Mouse (Mus musculus) thymus, postnatal 4 days (tissue): Measurements from ENCODE around the gene Ccdc126.

Experiments used
- DNase-seq: peaks from one replicate; pipeline ENCODE4 v3.0.0; 2021

Gene Ccdc126

DNA sequence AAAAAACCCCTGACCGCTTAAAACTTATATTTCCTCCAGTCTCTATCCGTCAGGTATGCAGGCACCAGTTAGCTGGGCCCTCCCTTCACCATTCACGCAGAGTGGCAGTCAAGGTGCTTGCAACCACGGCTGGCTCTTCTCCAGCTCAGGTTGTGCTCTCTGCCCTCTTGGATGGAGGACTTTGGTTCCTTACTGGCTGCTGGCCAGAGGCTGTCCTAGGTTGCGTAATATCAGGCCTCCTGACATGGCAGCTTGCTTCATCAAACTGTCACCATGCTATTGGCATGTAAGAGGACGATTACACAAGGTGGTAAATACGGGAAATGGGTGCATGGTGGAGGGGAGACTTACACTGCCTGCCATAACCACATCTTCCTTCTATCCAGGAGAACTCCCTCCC lies 30.8 kb downstream of the Ccdc126 start:
- no peak for DNase-seq

DNA sequence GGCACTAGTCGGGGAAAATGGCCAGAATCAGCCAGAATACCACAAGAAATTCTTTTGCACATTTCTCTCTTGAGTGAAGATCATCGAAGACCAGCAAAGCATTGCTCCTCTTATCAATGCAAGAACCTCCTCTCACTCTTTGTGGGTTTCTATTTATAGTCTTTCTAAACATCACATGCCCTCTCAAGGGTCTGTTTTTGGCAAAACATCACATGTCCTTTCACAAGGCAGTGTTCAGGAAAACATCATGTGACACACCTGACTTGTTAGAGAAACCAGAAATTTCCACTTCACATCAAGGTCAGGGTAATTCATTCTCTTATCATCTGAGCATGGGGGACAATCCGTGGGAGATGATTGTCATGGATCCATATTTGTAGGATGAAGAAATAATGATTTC lies 35.5 kb downstream of the Ccdc126 start:
- no peak for DNase-seq

DNA sequence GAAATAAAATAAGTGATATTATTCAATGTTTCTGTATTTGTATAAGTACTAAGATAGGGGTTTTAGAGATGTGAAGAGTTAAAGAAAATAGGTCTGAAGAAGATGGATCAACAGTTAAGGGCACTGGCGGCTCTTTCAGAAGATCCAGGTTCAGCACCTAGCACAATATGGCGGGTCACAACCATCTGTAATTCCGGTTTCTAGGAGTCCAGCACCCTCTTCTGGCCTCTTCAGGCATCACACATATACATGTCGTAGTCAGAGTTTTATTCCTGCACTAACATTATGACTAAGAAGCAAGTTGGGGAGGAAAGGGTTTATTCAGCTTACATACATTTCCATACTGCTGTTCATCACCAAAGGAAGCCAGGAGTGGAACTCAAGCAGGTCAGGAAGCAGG lies 36.1 kb downstream of the Ccdc126 start:
- no peak for DNase-seq

DNA sequence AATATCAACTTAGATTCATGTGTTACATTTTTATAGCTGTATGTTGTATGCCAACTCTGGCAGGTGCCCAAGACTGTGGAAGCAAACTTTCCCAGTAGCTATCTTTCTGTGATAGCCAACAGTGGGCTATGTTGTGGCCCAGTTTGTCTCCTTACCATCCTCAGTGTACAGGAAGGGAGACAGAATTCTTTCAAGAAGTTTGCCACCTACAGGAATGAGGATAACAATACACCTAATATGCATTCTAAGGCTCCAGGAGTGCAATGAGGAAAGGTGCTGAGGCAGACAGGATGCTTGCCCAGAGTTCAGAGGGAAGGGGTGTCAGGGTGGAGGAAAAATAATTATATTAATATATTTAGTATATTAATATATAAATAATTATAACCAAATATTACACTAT lies 41.3 kb downstream of the Ccdc126 start:
- no peak for DNase-seq

DNA sequence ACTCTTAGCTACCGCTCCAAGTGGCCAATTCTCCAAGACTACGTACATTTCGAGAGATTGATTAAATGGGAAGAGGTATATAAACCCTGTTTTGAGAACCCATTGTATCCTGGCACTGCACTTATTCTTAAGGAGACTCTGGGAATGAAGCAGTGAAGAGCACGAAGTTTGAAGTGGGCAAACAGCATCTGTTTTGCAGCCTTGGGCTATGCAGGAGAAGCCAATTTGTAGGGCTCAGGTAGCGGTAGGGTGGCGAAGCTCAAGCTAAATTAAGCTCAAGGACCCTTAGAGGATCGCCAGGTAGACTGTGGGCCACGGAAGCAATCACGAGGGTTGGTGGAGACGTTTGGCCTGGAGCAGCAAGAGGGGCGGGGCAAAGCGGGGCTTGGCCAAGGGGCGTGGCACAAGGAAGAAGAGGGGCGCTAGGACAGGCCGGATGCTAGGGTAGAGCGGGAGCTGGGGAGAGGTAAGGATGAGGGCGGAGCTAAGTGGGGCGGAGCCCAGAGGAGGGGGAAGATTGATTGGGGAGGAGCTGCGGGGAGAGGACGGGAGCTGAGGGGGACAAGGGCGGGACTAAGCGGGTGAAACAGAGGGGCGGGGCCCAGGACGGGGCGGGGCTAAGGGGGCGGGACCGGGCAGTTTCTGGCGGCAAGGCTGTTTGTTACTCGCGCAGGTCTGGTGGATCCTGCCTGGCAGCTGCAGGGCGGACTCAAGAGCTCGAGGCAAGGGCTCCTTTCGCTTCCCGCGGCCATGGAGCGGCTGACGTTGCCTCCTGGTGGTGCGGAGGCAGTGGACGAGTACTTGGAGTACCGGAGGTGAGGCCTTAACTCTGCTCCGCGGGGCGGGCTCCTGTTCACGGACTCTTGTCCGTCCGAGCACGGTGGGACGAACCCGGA lies 48.3 kb downstream of the Ccdc126 start, which contains the start of gene Fam221a:
Gene Fam221a (plus strand): TSS at position 581 of the 896 bp plus-strand sequence.
- peak; percentile 97 for DNase-seq

DNA sequence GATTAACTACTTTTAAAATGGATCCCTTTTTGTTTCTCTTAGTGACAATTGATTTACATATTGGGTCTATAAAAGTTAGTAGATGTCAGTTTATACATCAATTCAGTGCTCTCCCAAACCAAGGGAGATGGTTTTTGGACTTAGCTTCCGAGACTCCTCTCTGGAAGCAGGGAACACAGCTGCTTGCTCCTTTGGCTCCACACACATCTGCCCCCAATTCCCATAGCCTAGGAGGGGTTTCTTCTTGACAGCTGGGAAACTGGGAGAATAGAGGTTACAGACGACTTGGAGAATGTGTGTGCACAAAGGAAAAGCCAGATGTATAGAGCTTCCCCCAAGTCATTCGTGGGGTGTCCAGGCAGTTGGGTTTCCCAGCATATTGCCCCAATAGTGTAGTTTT lies 49.1 kb downstream of the Ccdc126 start:
- peak; percentile 11 for DNase-seq

DNA sequence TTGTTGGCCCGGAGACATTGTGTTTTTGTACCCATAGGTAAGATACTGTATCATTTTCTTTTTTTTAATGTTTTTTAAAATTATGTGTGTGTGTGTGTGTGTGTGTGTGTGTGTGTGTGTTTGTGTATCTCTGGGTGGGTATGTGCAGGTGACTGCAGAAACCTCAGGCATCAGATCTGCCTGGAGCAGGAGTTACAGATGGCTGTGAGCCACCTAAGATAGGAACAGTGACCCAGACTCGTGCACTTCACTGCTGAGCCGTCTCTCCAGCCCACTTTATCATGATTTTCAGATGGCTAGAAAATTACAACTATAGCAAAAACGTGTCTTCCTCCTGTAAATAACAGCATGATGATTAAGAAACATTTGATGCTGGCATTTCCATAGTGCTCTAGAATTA lies 53.6 kb downstream of the Ccdc126 start:
- DNase-seq: no peak

DNA sequence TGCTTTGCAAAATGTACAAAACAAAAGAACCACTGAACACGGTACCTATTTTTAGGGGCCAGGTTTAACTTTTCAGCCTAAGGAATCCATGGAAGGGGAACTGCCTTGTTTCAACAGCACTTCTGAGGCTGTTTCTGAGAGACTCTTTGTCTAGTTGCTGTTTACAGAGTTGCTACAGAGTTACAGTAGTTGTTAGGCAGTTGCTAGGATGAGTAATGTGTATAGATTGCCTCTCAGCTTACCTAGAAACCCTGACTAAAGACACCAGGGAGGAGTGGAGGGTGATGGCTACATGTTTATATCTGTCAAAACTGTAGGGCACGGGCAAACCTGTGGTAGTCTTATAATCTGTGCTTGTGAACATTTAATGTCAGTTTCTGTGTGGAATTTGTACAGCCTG lies 54.9 kb downstream of the Ccdc126 start:
- DNase-seq: no peak

DNA sequence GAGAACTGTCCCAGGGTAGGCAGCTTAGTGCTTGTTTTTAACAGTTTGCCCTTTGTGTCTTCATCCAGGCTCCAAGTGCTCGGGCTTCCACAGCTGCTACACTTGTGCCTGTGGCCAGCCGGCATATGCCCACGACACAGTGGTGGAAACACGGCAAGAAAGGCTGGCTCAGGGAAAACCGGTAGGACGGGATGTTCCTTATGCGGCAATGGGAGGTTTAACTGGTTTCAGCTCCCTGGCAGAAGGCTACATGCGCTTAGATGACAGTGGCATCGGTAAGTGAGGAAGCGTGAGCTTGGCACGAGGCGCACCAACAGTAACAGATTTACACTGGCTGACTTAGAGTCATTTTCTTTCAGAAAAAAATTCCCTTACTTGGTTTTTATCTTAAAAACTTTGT lies 59.3 kb downstream of the Ccdc126 start:
- DNase-seq: no peak
